Mouse (Mus musculus) midbrain, embryonic 10.5 days (tissue): ENCODE data around the gene Slc10a7. TPM values are rescaled to one million over a fixed set of nuclear protein-coding genes. Genes with fewer than 3 reads are reported as not detected.
"Not testable (repeated sequence)": the region's sequence is repeated elsewhere in the genome, so short reads cannot be mapped to it uniquely, and the experiment has no call there.

Experiments used
- DNase-seq: peaks from one replicate; pipeline ENCODE4 v3.0.0-alpha.2; 2017; ENCODE audit warnings: low spot score
- H3K27ac ChIP-seq: fragments of 300-500 bp; sonication (generic); replicated peaks from 2 replicates; pipeline ENCODE4 v1.5.1; 2016; ENCODE audit warnings: mild to moderate bottlenecking
- H3K27me3 ChIP-seq: fragments of 300-500 bp; sonication (generic); 2 replicates; pipeline ENCODE4 v1.6.1; 2016; ENCODE audit warnings: low read depth, mild to moderate bottlenecking; ENCODE audit not compliant: poor library complexity, severe bottlenecking
- H3K36me3 ChIP-seq: fragments of 300-500 bp; sonication (generic); 2 replicates; pipeline ENCODE4 v1.6.1; 2016; ENCODE audit warnings: mild to moderate bottlenecking, moderate library complexity
- H3K4me1 ChIP-seq: fragments of 300-500 bp; sonication (generic); 2 replicates; pipeline ENCODE4 v1.6.1; 2016
- H3K4me3 ChIP-seq: fragments of 300-500 bp; sonication (generic); 2 replicates; pipeline ENCODE4 v1.5.1; 2016; ENCODE audit warnings: mild to moderate bottlenecking, moderate library complexity
- H3K9me3 ChIP-seq: fragments of 300-500 bp; sonication (generic); replicated peaks from 2 replicates; pipeline ENCODE4 v1.6.1; 2016; ENCODE audit warnings: mild to moderate bottlenecking
- WGBS: fragments of 180-500 bp; shearing (Covaris S2); methylation state at CpG from one replicate; pipeline ENCODE4 v1.1.7; 2016; 5-methylcytosine and 5-hydroxymethylcytosine counted together
- polyA plus RNA-seq: library from polyadenylated mRNA; unstranded; fragments of >200 nt; fragmentation: Nextera tagmentation; extraction: Ambion mirVana; gene quantifications from 2 replicates; pipeline ENCODE4 v1.2.1, GENCODE M21; 2016

Slc10a7 gene
- 8.1 and 9.0 TPM in 2 replicates for polyA plus RNA-seq

DNA sequence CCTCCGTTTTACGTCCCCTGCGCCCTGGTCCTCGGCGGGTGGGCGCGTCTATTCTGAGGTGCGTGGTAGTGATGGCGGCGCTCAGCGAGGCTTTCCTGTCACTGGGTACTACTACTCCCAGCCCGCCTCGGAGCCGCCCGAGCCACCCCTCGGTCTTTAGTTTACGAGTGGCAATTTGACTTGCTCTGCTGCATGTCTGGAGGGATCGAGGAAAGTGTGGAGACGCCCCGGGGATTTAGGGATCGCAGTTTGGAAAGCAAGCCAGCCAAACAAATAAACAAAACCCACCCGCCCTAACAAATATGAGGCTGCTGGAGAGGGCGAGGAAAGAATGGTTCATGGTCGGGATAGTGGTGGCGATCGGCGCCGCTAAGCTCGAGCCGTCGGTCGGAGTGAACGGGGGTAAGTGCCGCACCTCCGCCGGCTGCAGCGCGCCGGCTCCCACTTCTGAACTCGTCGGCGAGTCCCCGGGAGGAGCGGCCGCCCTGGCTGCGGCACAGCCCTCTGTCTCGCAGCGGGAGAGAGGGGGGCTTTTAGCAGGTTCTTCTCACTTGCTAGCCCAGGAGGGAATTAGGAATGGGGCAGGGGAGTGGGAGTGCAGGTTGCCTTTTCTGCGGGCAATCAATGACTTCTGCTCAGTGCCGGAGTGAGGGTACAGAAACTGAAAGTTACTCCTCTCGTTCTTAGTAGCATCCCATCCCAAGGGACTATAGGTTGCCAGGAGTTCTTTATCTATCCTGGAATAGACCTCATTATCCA lies at the start of gene Slc10a7:
Gene Slc10a7, plus strand, starts transcription at position 74 of the 759 bp plus-strand sequence.
- under 1% methylated on average over 51 of the region's 51 CpGs for WGBS
- peaks cover 20% of the 10 kb centered on the region for H3K4me1 ChIP-seq
- peaks cover 9% of the 10 kb centered on the region; the same call in 1 of the 2 replicates for H3K9me3 ChIP-seq
- peak within 1 kb of the TSS; percentile 93 for H3K4me3 ChIP-seq
- peak; percentile 92 for DNase-seq
- H3K27ac ChIP-seq = peak within 1 kb of the TSS; percentile 100
- no peaks in the 10 kb centered on the region for H3K27me3 ChIP-seq
- peaks cover 38% of the 10 kb centered on the region for H3K36me3 ChIP-seq

GRCm38 (mm10) chr8:78463941-78464340 lies 45.2 kb upstream of the Slc10a7 start:
- H3K36me3 ChIP-seq = no peaks in the 10 kb centered on the region
- no peak overlapping the region for H3K27ac ChIP-seq
- DNase-seq = no peak
- WGBS = 89% methylated on average over 2 of the region's 2 CpGs
- no peaks in the 10 kb centered on the region for H3K27me3 ChIP-seq
- no peaks in the 10 kb centered on the region for H3K4me1 ChIP-seq
- peaks cover 7% of the 10 kb centered on the region for H3K9me3 ChIP-seq
- H3K4me3 ChIP-seq = no peak overlapping the region

DNA sequence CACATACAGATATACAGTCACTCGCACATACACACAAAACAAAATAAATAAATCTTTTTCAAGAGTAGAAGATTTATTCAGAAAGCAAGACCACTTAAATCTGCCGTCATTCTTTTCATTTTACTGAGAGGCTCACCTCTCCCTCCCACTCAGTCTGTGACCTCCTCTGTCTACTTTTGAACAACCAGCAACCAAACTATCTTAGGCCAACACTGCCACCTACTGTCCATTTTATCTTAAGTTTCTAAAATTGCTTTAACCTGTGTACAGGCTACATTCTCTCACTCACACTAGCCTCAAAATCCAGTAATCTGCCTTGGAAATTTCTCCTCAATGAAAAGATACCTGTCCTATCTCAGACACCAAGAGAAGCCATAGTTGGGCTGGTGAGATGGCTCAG lies 41.3 kb upstream of the Slc10a7 start:
- WGBS = 87% methylated on average over 2 of the region's 2 CpGs
- no peak overlapping the region for H3K4me3 ChIP-seq
- no peaks in the 10 kb centered on the region for H3K27me3 ChIP-seq
- H3K9me3 ChIP-seq = peaks cover 7% of the 10 kb centered on the region
- H3K36me3 ChIP-seq = no peaks in the 10 kb centered on the region
- DNase-seq = no peak
- H3K27ac ChIP-seq = no peak overlapping the region
- no peaks in the 10 kb centered on the region for H3K4me1 ChIP-seq

GRCm38 (mm10) chr8:78477051-78477829 lies 31.9 kb upstream of the Slc10a7 start:
- H3K36me3 ChIP-seq = no peaks in the 10 kb centered on the region
- H3K4me3 ChIP-seq = no peak overlapping the region
- no peak for DNase-seq
- WGBS = 63% methylated on average over 6 of the region's 6 CpGs
- H3K27me3 ChIP-seq = 0 out of 2 replicates have a peak, but pooled peaks cover 9% of the 10 kb centered on the region
- H3K4me1 ChIP-seq = no peaks in the 10 kb centered on the region
- no peak overlapping the region for H3K27ac ChIP-seq
- no peaks in the 10 kb centered on the region for H3K9me3 ChIP-seq

DNA sequence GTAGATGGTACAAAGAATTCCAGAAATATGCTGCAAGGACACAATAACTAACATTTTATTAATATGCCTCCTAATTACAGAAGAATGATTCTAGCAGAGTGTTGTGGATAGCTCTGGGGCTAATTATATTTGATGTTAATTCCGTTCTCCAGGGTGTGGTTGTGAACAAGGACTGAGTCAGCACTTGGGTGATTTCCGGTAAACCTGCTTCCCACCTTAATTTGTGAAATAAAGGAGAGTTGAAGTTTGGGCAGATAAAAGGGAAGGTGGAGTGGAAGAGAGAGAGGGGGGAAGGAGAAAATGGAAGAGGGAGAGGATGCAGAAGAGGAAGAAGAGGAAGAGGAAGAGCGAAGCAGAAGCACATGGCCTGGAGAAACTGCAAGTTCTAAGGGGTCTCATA lies 19.4 kb upstream of the Slc10a7 start:
- no peaks in the 10 kb centered on the region for H3K36me3 ChIP-seq
- no peak for DNase-seq
- H3K4me3 ChIP-seq = no peak overlapping the region
- no peaks in the 10 kb centered on the region for H3K9me3 ChIP-seq
- no peak overlapping the region for H3K27ac ChIP-seq
- peaks cover 7% of the 10 kb centered on the region; the same call in 1 of the 2 replicates for H3K27me3 ChIP-seq
- 90% methylated on average over 3 of the region's 3 CpGs for WGBS
- no peaks in the 10 kb centered on the region for H3K4me1 ChIP-seq

DNA sequence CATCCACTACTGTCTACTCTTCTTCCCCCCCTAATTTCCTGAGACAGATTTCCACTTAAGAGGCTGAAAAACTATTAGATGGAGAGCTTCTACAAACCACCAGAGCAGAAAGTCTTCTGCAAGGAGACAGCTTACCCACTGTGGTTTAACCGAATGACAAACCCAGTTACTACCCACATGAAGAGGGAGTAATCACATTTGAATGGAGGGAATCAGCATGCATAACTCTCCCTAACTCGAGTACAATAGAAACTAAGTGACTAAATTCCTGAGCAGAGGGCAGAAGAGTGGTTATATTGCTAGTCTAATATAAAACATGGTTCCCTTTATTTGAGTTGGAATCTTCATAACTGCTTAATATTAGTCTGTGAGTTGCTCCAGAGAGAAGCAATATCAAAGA lies 16.1 kb upstream of the Slc10a7 start:
- H3K36me3 ChIP-seq = no peaks in the 10 kb centered on the region
- H3K9me3 ChIP-seq = no peaks in the 10 kb centered on the region
- 40% methylated on average over 2 of the region's 2 CpGs for WGBS
- no peak overlapping the region for H3K4me3 ChIP-seq
- H3K27me3 ChIP-seq = no peaks in the 10 kb centered on the region
- H3K27ac ChIP-seq = no peak overlapping the region
- H3K4me1 ChIP-seq = no peaks in the 10 kb centered on the region
- no peak for DNase-seq

DNA sequence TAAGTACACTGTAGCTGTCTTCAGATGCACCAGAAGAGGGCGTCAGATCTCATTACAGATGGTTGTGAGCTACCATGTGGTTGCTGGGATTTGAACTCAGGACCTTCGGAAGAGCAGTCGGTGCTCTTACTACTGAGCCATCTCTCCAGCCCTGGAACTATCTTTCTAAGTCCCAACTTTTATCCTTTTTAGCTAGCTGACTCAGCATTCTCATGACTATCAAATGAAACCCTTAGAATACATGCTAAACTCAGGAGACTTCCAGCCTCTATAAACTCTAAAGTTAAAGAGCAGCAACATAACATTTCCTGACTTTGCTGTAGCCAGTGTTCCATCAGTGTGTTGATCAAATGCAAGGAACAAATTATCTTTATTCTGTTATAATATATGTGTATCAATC lies 12.9 kb upstream of the Slc10a7 start:
- H3K9me3 ChIP-seq, DNase-seq, H3K27me3 ChIP-seq, H3K4me3 ChIP-seq, H3K4me1 ChIP-seq, H3K27ac ChIP-seq, H3K36me3 ChIP-seq: not testable (repeated sequence)
- 93% methylated on average over 3 of the region's 3 CpGs for WGBS

- Histone ChIP-seq H3K4me3 (no peak overlapping the region), H3K4me1 (peaks cover 7% of the 10 kb centered on the region; the same call in 1 of the 2 replicates), H3K9me3 (peaks cover 9% of the 10 kb centered on the region; the same call in 1 of the 2 replicates), H3K27me3 (no peaks in the 10 kb centered on the region), H3K36me3 (peaks cover 40% of the 10 kb centered on the region), H3K27ac (no peak overlapping the region)
- WGBS = 75% methylated on average over 2 of the region's 2 CpGs
- no peak for DNase-seq
Measured at GRCm38 (mm10) chr8:78502706-78503105, 6.4 kb upstream of the Slc10a7 start.

DNA sequence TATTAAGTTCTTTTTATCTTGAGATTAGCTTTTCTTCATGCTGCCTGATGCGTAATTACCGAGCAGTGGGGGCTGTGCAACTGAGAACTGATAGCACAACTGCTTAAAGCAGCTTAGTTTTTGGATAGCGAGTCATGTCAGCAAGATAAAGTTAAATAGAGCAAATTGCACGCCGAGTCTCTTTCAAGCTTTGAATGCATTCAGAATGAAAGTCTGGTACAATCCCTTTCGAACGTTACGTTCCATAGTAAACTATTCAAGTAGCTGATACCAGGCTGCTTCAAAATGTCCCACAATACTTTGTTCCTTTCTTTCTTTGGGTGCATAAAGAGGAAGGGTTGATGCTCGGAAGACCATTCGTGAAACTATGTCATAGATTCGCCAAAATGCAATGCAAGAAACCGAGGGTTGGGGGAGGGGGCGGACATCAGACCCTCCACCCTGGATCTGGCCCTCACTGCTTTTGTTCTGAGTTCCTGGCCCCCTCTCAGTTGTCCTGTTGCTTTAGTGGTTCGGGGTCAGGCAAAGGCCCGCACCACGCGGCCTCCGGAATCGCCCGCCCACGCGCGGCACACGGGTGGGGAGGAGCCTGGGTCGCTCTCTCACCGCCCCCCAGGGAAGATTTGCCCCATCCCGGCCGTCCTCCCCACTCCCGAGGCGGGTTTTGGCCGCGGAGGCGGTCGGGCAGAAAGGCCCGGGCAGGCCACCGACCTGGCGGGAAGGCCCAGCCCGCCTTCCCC lies 997 bp upstream of the Slc10a7 start:
- DNase-seq = peak; percentile 76
- H3K4me1 ChIP-seq = peaks cover 20% of the 10 kb centered on the region
- WGBS = 1% methylated on average over 36 of the region's 38 CpGs
- peaks cover 9% of the 10 kb centered on the region; the same call in 1 of the 2 replicates for H3K9me3 ChIP-seq
- no peaks in the 10 kb centered on the region for H3K27me3 ChIP-seq
- peak overlapping the region; percentile 93 for H3K4me3 ChIP-seq
- H3K27ac ChIP-seq = peak overlapping the region; percentile 100
- H3K36me3 ChIP-seq = peaks cover 48% of the 10 kb centered on the region

DNA sequence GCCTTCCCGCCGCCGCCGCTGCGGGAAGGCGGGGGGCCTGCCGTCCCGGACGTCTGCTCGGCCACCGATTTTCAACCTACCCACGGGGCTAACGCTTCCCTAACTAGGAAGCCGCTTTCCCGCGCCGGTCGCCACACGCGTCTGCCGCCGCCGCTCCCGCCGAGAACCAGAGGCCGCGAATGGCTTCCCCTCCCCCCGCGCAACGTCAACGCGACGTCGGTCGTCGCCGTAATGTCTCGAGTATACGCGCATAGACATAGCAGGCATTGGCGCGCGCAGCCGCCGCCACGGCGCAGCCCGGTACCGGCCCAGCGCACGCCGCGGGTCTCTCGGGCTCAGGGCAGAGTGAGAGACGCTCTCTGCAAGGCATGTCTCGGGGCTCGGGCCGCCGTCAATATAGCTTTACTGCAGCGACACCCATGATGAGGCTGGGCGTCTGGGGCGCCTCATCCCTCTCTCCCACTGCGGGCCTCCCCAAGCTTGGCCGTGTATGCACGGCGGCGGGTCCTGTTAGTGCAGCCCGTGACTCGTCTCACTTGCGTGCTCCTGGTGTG lies 350 bp upstream of the Slc10a7 start, which contains the start of gene Rbmxl1:
Gene Rbmxl1, minus strand, starts transcription at position 180 of the 554 bp plus-strand sequence.
- 0% methylated on average over 69 of the region's 70 CpGs for WGBS
- H3K27ac ChIP-seq = peak within 1 kb of the TSS; percentile 100
- H3K4me3 ChIP-seq = peak within 1 kb of the TSS; percentile 93
- H3K9me3 ChIP-seq = peaks cover 9% of the 10 kb centered on the region; the same call in 1 of the 2 replicates
- H3K36me3 ChIP-seq = peaks cover 44% of the 10 kb centered on the region
- H3K27me3 ChIP-seq = no peaks in the 10 kb centered on the region
- H3K4me1 ChIP-seq = peaks cover 20% of the 10 kb centered on the region
- peak; percentile 91 for DNase-seq

GRCm38 (mm10) chr8:78510094-78510493 lies 948 bp downstream of the Slc10a7 start:
- Histone ChIP-seq H3K9me3 (peaks cover 9% of the 10 kb centered on the region; the same call in 1 of the 2 replicates), H3K4me3 (peak overlapping the region; percentile 93), H3K36me3 (peaks cover 32% of the 10 kb centered on the region), H3K4me1 (peaks cover 20% of the 10 kb centered on the region), H3K27ac (peak overlapping the region; percentile 100), H3K27me3 (no peaks in the 10 kb centered on the region)
- peak; percentile 15 for DNase-seq
- WGBS = 2% methylated on average over 11 of the region's 11 CpGs

- Histone ChIP-seq H3K27ac (no peak overlapping the region), H3K27me3 (no peaks in the 10 kb centered on the region), H3K9me3 (peaks cover 9% of the 10 kb centered on the region; the same call in 1 of the 2 replicates), H3K4me1 (peaks cover 20% of the 10 kb centered on the region), H3K36me3 (peaks cover 32% of the 10 kb centered on the region), H3K4me3 (peak overlapping the region; percentile 93; the same call in 1 of the 2 replicates)
- whole genome bisulfite sequencing = 74% methylated on average over 3 of the region's 3 CpGs
- no peak for DNase-seq
Measured at GRCm38 (mm10) chr8:78510926-78511325, 1.8 kb downstream of the Slc10a7 start.
